Mouse (Mus musculus) MEL (cell line): ENCODE measurements around the gene Pdzd7.

Experiments used
- CHD2 ChIP-seq: IDR thresholded peaks from 2 replicates; pipeline ENCODE4 v1.6.1; 2011; ENCODE audit warnings: low read length, improper control_type of control experiment
- CTCF ChIP-seq, 3 experiments: IDR thresholded peaks in 2 of 3; conservative IDR thresholded peaks in 1 of 3; 2 replicates each; pipeline ENCODE4 v1.5.1; 2011 to 2012; ENCODE audit warnings: low read length in 3 of 3, low read depth in 2 of 3, mild to moderate bottlenecking in 2 of 3, improper control_type of control experiment in 1 of 3, inconsistent platforms in 1 of 3, mixed read lengths in 1 of 3, moderate library complexity in 1 of 3; ENCODE audit not compliant: control insufficient read depth in 1 of 3, insufficient read depth in 1 of 3, poor library complexity in 1 of 3, severe bottlenecking in 1 of 3
- EP300 ChIP-seq, 2 experiments: IDR thresholded peaks; 2 replicates each; pipeline ENCODE4 v1.6.1; 2011; ENCODE audit warnings: improper control_type of control experiment in 2 of 2, low read length in 2 of 2, low read depth in 1 of 2, mild to moderate bottlenecking in 1 of 2
- JUND ChIP-seq: IDR thresholded peaks from 2 replicates; pipeline ENCODE4 v1.6.1; 2011; ENCODE audit warnings: low read depth, mild to moderate bottlenecking, improper control_type of control experiment, low read length
- MAX ChIP-seq: IDR thresholded peaks from 2 replicates; pipeline ENCODE4 v1.6.1; 2011; ENCODE audit warnings: low read length, improper control_type of control experiment
- MEF2A ChIP-seq: IDR thresholded peaks from 2 replicates; pipeline ENCODE4 v1.6.1; 2014; ENCODE audit warnings: low read depth, mild to moderate bottlenecking, inconsistent platforms, low read length, improper control_type of control experiment; ENCODE audit not compliant: poor library complexity, insufficient replicate concordance, severe bottlenecking; ENCODE audit errors: extremely low read depth
- NELFE ChIP-seq: IDR thresholded peaks from 2 replicates; pipeline ENCODE4 v1.6.1; 2011; ENCODE audit warnings: low read depth, low read length, improper control_type of control experiment
- POLR2A ChIP-seq, 2 experiments: IDR thresholded peaks; 2 replicates each; pipeline ENCODE4 v1.6.1; 2011 to 2012; ENCODE audit warnings: low read length in 2 of 2, mild to moderate bottlenecking in 2 of 2, control low read depth in 1 of 2, improper control_type of control experiment in 1 of 2, low read depth in 1 of 2, moderate library complexity in 1 of 2; ENCODE audit not compliant: control insufficient read depth in 1 of 2, insufficient read depth in 1 of 2, poor library complexity in 1 of 2
- POLR2AphosphoS2 ChIP-seq: IDR thresholded peaks from 2 replicates; pipeline ENCODE4 v1.6.1; 2011; ENCODE audit warnings: low read length, improper control_type of control experiment
- TCF12 ChIP-seq: IDR thresholded peaks from 2 replicates; pipeline ENCODE4 v1.6.1; 2014; ENCODE audit warnings: low read depth, mild to moderate bottlenecking, inconsistent platforms, low read length, improper control_type of control experiment, moderate library complexity

DNA sequence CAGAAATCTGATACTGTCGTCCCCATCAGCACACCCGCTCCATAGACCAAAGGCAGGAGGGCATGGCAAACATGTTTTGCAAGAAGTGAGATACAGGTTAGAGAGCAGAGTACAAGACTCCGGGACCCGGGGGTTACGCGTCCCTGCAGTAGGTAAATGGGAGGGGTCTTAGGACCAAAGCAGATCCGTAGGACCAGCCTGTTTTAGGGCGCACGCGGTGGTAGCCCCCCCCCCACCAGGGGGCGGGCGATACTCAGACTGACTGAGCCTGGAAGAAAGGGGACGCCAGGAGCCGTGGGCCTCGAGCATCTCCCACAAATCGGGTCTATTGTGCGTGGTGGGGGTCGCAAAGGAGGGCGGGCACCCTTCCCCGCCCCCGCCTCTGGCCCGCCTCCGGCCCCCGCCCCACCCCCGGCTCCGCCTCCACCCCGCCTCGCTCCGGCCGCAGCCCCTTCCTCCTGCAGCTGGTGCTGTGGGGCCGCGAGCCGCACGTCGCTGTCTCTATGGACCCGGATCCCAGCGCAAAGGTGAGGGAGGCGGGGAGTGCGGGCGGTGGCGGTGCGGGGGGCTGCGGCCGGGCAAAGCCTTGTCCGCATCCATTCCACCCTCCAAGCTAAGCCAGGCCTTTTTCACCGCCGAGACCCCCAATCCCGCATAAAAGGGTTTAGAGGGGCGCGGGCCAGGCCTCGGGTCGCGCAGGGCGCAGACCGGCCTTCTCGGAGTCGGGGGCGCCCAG is 56.5 kb downstream of the Pdzd7 start, which contains the start of gene Sema4g:
- TF ChIP-seq MAX (no peak), CTCF (IDR thresholded peaks at IDR 0.05 in 2 of 3, conservative IDR thresholded peaks at IDR 0.05 in 1 of 3; ENCODE audit: control insufficient read depth in 1 of 3, insufficient read depth in 1 of 3, low read depth in 2 of 3, low read length in 3 of 3, poor library complexity in 1 of 3, severe bottlenecking in 1 of 3) (peak in 1 of 3 experiments; percentile 12; a peak in 1 of 6 replicates), POLR2AphosphoS2 (no peak), POLR2A (IDR thresholded peaks at IDR 0.05; ENCODE audit: control insufficient read depth in 1 of 2, insufficient read depth in 1 of 2, low read depth in 1 of 2, low read length in 2 of 2, poor library complexity in 1 of 2) (no peak), NELFE (no peak), JUND (no peak), EP300 (IDR thresholded peaks at IDR 0.05; ENCODE audit: low read depth in 1 of 2, low read length in 2 of 2) (no peak), MEF2A (no peak), CHD2 (no peak), TCF12 (no peak)
